Mouse (Mus musculus) brain, embryonic 14.5 days (tissue): Measurements from ENCODE around the gene Sltm.

Experiments used
- CTCF ChIP-seq: fragments of 200-500 bp; IDR thresholded peaks from 2 replicates; pipeline ENCODE4 v1.5.1; 2012; ENCODE audit warnings: inconsistent platforms, mild to moderate bottlenecking, moderate library complexity, borderline replicate concordance; ENCODE audit not compliant: insufficient read depth, insufficient read length; ENCODE audit errors: extremely low read depth
- POLR2A ChIP-seq: fragments of 200-500 bp; IDR thresholded peaks from 2 replicates; pipeline ENCODE4 v1.6.1; 2012; ENCODE audit warnings: mild to moderate bottlenecking, inconsistent platforms, borderline replicate concordance; ENCODE audit not compliant: poor library complexity, insufficient read depth, insufficient read length, severe bottlenecking; ENCODE audit errors: extremely low read depth

GRCm38 (mm10) chr9:70506787-70507186 is 35.8 kb upstream of the Sltm start:
- TF ChIP-seq CTCF (no peak), POLR2A (no peak)
